ENCODE assay signal across 8 mouse cellular contexts in the genomic region with DNA sequence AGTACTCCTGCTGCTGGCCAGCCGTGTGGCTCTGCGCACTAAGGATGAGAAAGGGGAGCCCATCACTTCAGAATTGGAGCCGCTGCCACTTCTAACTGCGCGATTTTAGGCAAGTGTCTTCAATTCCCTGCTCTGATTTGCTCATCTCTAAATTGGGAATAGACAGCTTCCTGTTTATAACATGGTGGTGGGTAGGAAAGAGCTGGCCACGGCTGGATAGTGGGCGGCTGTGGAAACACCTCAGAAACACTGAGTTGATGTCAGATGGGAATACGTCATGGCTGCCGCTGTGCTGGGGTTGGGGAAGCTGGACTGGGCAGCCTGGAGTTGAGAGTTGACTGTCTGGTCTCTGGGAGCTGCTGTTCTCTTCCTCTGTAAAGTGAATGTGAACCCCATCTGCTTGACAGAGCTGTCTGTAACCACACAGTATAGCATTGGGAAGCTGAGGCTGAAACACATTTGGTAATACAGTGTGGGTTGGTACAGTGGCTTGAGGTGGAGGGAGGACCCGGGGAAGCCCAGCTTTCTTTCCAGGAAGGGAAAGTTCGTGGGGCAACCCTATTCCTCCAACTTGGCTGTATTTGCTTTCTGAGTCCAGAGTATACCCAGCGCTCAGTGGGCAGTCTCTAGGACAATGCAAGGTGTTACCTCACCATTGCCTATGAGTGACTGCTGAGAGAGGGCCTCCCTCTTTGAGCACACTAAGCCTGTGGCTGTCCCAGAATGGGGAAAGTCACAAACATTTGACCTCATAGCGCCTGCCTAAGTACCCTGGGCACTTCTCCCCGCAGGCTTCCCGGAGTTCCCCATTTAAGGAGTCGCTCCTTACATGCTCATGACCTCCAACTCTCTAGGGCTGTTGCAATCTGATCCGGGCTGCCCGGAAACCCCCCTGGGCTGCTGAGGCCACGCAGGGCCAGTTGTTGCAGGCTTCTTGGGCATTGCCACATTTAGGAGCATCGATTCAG.
DNase-seq lines count a peak whose midpoint lies in the region; ATAC-seq and TF ChIP-seq lines count a peak whose summit lies in the region.

No protein-coding gene starts in this region.

- dilution Hi-C loops in CH12.LX (cut with MboI; ENCODE audit: extremely low pct_ligation_motif_present, extremely low pct_unique_long_range_greater_than_20kb, low sequenced_read_pairs): no loop called here

- ATAC-seq in heart, embryonic 11.5 days (replicated peaks; ENCODE audit: insufficient number of reproducible peaks, low FRiP score, low TSS enrichment): peak; percentile 33; the same call in 1 of the 2 replicates
- ATAC-seq in liver, postnatal 0 days: peak; percentile 61
- peak; percentile 46; the same call in 1 of the 2 replicates for ATAC-seq in stomach, embryonic 14.5 days (ENCODE audit: insufficient number of reproducible peaks, insufficient read depth, low FRiP score, low read depth)
- no peak for ATAC-seq in inflammation-experienced regulatory T-cells, adult 6 months

- H3K27ac ChIP-seq in CH12.LX (ENCODE audit: insufficient read depth, low read depth): peak overlapping the region; percentile 85
- peak overlapping the region; percentile 25; the same call in 1 of the 2 replicates for H3K27ac ChIP-seq in heart, embryonic 11.5 days (ENCODE audit: low read depth, low read length)
- H3K27ac ChIP-seq in liver, postnatal 0 days (ENCODE audit: low read depth): peak overlapping the region; percentile 22; the same call in 1 of the 2 replicates
- no peak overlapping the region for H3K27ac ChIP-seq in stomach, embryonic 14.5 days (ENCODE audit: low read length)

- DNase-seq in CH12.LX (ENCODE audit: extremely low read depth) (no peak), NIH3T3 (ENCODE audit: low read depth) (peak; percentile 64)
- peak; percentile 35 for DNase-seq in liver, postnatal 0 days
- no peak for DNase-seq in cerebellum, postnatal 25 days
- DNase-seq in retina, postnatal 1 day: no peak

- peaks cover 67 to 95% of the 10 kb centered on the region in 2 experiments for H3K4me1 ChIP-seq in CH12.LX (ENCODE audit: control insufficient read depth in 1 of 2, insufficient read depth in 2 of 2)
- H3K4me1 ChIP-seq in heart, embryonic 11.5 days (ENCODE audit: control insufficient read depth, insufficient read depth, low read length): peaks cover 29% of the 10 kb centered on the region
- H3K4me1 ChIP-seq in liver, postnatal 0 days (ENCODE audit: insufficient read depth): peaks cover 18% of the 10 kb centered on the region
- peaks cover 11% of the 10 kb centered on the region; the same call in 1 of the 2 replicates for H3K4me1 ChIP-seq in stomach, embryonic 14.5 days (ENCODE audit: control insufficient read depth, insufficient read depth, low read length)

- 47% methylated on average over 20 of the region's 20 CpGs for WGBS in heart, embryonic 11.5 days (ENCODE audit: insufficient replicate concordance)
- 44% methylated on average over 20 of the region's 20 CpGs for WGBS in liver, postnatal 0 days (ENCODE audit: insufficient replicate concordance)
- WGBS in stomach, embryonic 14.5 days: 49% methylated on average over 20 of the region's 20 CpGs

- no peaks in the 10 kb centered on the region for H3K79me2 ChIP-seq in CH12.LX (replicated peaks; ENCODE audit: control insufficient read depth, extremely low read depth, insufficient read depth, poor library complexity, severe bottlenecking)

- no peaks in the 10 kb centered on the region for H3K9me3 ChIP-seq in CH12.LX (replicated peaks; ENCODE audit: low read length)
- H3K9me3 ChIP-seq in heart, embryonic 11.5 days (replicated peaks; ENCODE audit: control insufficient read depth, low read length): no peaks in the 10 kb centered on the region
- H3K9me3 ChIP-seq in liver, postnatal 0 days (ENCODE audit: low read length): no peaks in the 10 kb centered on the region
- no peaks in the 10 kb centered on the region for H3K9me3 ChIP-seq in stomach, embryonic 14.5 days (ENCODE audit: control insufficient read depth, low read depth, low read length)

- 0 out of 2 replicates have a peak, but pooled peaks have one; percentile 21 for TF ChIP-seq POLR2A in CH12.LX (IDR thresholded peaks at IDR 0.05; ENCODE audit: low read depth, low read length)

- peak overlapping the region; percentile 20 for H3K9ac ChIP-seq in CH12.LX (ENCODE audit: insufficient read depth, low read depth)
- H3K9ac ChIP-seq in heart, embryonic 11.5 days (ENCODE audit: low read depth, low read length): 0 out of 2 replicates have a peak overlapping the region, but pooled peaks have one; percentile 11
- no peak overlapping the region for H3K9ac ChIP-seq in liver, postnatal 0 days (replicated peaks)
- H3K9ac ChIP-seq in stomach, embryonic 14.5 days (replicated peaks; ENCODE audit: low read depth, low read length): no peak overlapping the region

- H3K4me3 ChIP-seq in CH12.LX (replicated peaks in 1 of 3; ENCODE audit: low read depth in 2 of 3, low read length in 2 of 3, poor library complexity in 1 of 3): peak overlapping the region in 1 of 3 experiments; percentile 9
- no peak overlapping the region for H3K4me3 ChIP-seq in heart, embryonic 11.5 days (ENCODE audit: low read depth, low read length)
- H3K4me3 ChIP-seq in liver, postnatal 0 days (ENCODE audit: low read depth, low read length): no peak overlapping the region
- no peak overlapping the region for H3K4me3 ChIP-seq in stomach, embryonic 14.5 days (ENCODE audit: low read depth, low read length)

- H3K4me2 ChIP-seq in CH12.LX (ENCODE audit: insufficient read depth, low read depth, poor library complexity, severe bottlenecking): peak overlapping the region; percentile 17
- H3K4me2 ChIP-seq in heart, embryonic 11.5 days: no peak overlapping the region
- peak overlapping the region; percentile 32; the same call in 1 of the 2 replicates for H3K4me2 ChIP-seq in liver, postnatal 0 days (ENCODE audit: low read depth, low read length)
- no peak overlapping the region for H3K4me2 ChIP-seq in stomach, embryonic 14.5 days (replicated peaks; ENCODE audit: low read depth, low read length)

- in situ Hi-C loops in CH12.LX (cut with MboI; ENCODE audit: low pct_ligation_motif_present, low pct_unique_long_range_greater_than_20kb, low sequenced_read_pairs): loop anchor here (5.0 kb wide), 1 partner anchor 86 kb away; no protein-coding TSS in a partner anchor

- H3K27me3 ChIP-seq in CH12.LX (replicated peaks): no peaks in the 10 kb centered on the region
- 0 out of 2 replicates have a peak, but pooled peaks cover 3% of the 10 kb centered on the region for H3K27me3 ChIP-seq in heart, embryonic 11.5 days (ENCODE audit: control insufficient read depth, insufficient read depth, low read length)
- H3K27me3 ChIP-seq in liver, postnatal 0 days (ENCODE audit: insufficient read depth, low read length): no peaks in the 10 kb centered on the region
- no peaks in the 10 kb centered on the region for H3K27me3 ChIP-seq in stomach, embryonic 14.5 days (ENCODE audit: control insufficient read depth, insufficient read depth, low read length)

- no peak for TF ChIP-seq RAD21 in CH12.LX (IDR thresholded peaks at IDR 0.05; ENCODE audit: low read depth, low read length)

- no peaks in the 10 kb centered on the region for H3K36me3 ChIP-seq in CH12.LX (replicated peaks in 1 of 2; ENCODE audit: control insufficient read depth in 1 of 2, insufficient read depth in 1 of 2, low read length in 1 of 2)
- no peaks in the 10 kb centered on the region for H3K36me3 ChIP-seq in heart, embryonic 11.5 days (ENCODE audit: control insufficient read depth, insufficient read depth, low read length)
- H3K36me3 ChIP-seq in liver, postnatal 0 days (replicated peaks; ENCODE audit: insufficient read depth, low read length): no peaks in the 10 kb centered on the region
- H3K36me3 ChIP-seq in stomach, embryonic 14.5 days (ENCODE audit: control insufficient read depth, insufficient read depth, low read length): no peaks in the 10 kb centered on the region

- no peak for TF ChIP-seq CTCF in CH12.LX (conservative IDR thresholded peaks at IDR 0.05 in 1 of 2, IDR thresholded peaks at IDR 0.05 in 1 of 2; ENCODE audit: low read depth in 2 of 2, low read length in 2 of 2)
- no peak for TF ChIP-seq CTCF in liver, postnatal 0 days (IDR thresholded peaks at IDR 0.05; ENCODE audit: low read depth)

- peak; percentile 23; the same call in 1 of the 2 replicates for TF ChIP-seq EP300 in CH12.LX (IDR thresholded peaks at IDR 0.05; ENCODE audit: low read length)
- no peak for TF ChIP-seq EP300 in liver, postnatal 0 days (IDR thresholded peaks at IDR 0.05; ENCODE audit: low read depth)

TF ChIP-seq in CH12.LX, 34 proteins besides CTCF, POLR2A, EP300 and RAD21:
- TF ChIP-seq MAX (IDR thresholded peaks at IDR 0.05; ENCODE audit: low read length) (no peak), MAZ (IDR thresholded peaks at IDR 0.05; ENCODE audit: low read depth, low read length) (no peak), UBTF (IDR thresholded peaks at IDR 0.05; ENCODE audit: low read depth, low read length) (0 out of 2 replicates have a peak, but pooled peaks have one; percentile 21), CHD2 (IDR thresholded peaks at IDR 0.05; ENCODE audit: low read length) (peak; percentile 21; the same call in 1 of the 2 replicates), NRF1 (IDR thresholded peaks at IDR 0.05; ENCODE audit: low read depth, low read length) (no peak), KAT2A (IDR thresholded peaks at IDR 0.05; ENCODE audit: insufficient replicate concordance, low read length) (no peak), MXI1 (IDR thresholded peaks at IDR 0.05; ENCODE audit: low read depth, low read length) (peak; percentile 21; the same call in 1 of the 2 replicates), ETS1 (conservative IDR thresholded peaks at IDR 0.05; ENCODE audit: low read depth, low read length) (peak; percentile 70), ZNF384 (IDR thresholded peaks at IDR 0.05; ENCODE audit: low read depth, low read length) (no peak), SIN3A (IDR thresholded peaks at IDR 0.05; ENCODE audit: low read length) (0 out of 2 replicates have a peak, but pooled peaks have one; percentile 0), MEF2A (IDR thresholded peaks at IDR 0.05; ENCODE audit: borderline replicate concordance, low read depth, low read length) (peak; percentile 90), RCOR1 (conservative IDR thresholded peaks at IDR 0.05; ENCODE audit: low read depth, low read length) (0 out of 2 replicates have a peak, but pooled peaks have one; percentile 35), TCF12 (IDR thresholded peaks at IDR 0.05; ENCODE audit: low read depth, low read length) (no peak; the same call in 1 of the 2 replicates)

Comparison
In these comparisons a context has a peak if more than half of its experiments do, and no peak if none do; other contexts are left out.
1. DNase-seq: peak in NIH3T3 (single experiment) and liver, postnatal 0 days (single experiment); none in CH12.LX (single experiment), cerebellum, postnatal 25 days (0 of 2) and retina, postnatal 1 day (single experiment).
2. H3K4me2 ChIP-seq: peak in CH12.LX (single experiment) and liver, postnatal 0 days (single experiment); none in heart, embryonic 11.5 days (single experiment) and stomach, embryonic 14.5 days (single experiment).
3. H3K9ac ChIP-seq: peak in CH12.LX (single experiment) and heart, embryonic 11.5 days (single experiment); none in liver, postnatal 0 days (single experiment) and stomach, embryonic 14.5 days (single experiment).